Mouse (Mus musculus) thymus, adult 2 months (tissue): Measurements from ENCODE around the gene Stk10. TPM values are rescaled to one million over a fixed set of nuclear protein-coding genes. Genes with fewer than 3 reads are reported as not detected.
A peak's percentile ranks its signal among the peaks of the same experiment; 100 is the strongest.

Experiments used
- DNase-seq: peaks from one replicate; pipeline ENCODE4 v3.0.0; 2021
- H3K27ac ChIP-seq: fragments of 200-500 bp; 2 replicates; pipeline ENCODE4 v1.5.1; 2012; ENCODE audit warnings: low read length, control low read depth; ENCODE audit not compliant: control insufficient read depth, insufficient read depth
- H3K27me3 ChIP-seq: fragments of 200-500 bp; 2 replicates; pipeline ENCODE4 v1.6.1; 2012; ENCODE audit warnings: mild to moderate bottlenecking, low read length, moderate library complexity, mixed read lengths; ENCODE audit not compliant: control insufficient read depth, insufficient read depth
- H3K36me3 ChIP-seq: fragments of 200-500 bp; 2 replicates; pipeline ENCODE4 v1.6.1; 2012; ENCODE audit warnings: mild to moderate bottlenecking, low read length, moderate library complexity; ENCODE audit not compliant: control insufficient read depth, insufficient read depth
- H3K4me1 ChIP-seq: fragments of 200-500 bp; replicated peaks from 2 replicates; pipeline ENCODE4 v1.6.1; 2012; ENCODE audit warnings: low read length; ENCODE audit not compliant: control insufficient read depth, insufficient read depth
- H3K4me3 ChIP-seq: fragments of 200-500 bp; 2 replicates; pipeline ENCODE4 v1.5.1; 2012; ENCODE audit warnings: mild to moderate bottlenecking, low read length, control low read depth, moderate library complexity; ENCODE audit not compliant: control insufficient read depth, insufficient read depth
- CTCF ChIP-seq: fragments of 200-500 bp; IDR thresholded peaks from 2 replicates; pipeline ENCODE4 v1.5.1; 2012; ENCODE audit warnings: mild to moderate bottlenecking, control low read depth, low read length, moderate library complexity, borderline replicate concordance; ENCODE audit not compliant: control insufficient read depth, poor library complexity, insufficient read depth; ENCODE audit errors: extremely low read depth
- POLR2A ChIP-seq: fragments of 200-500 bp; IDR thresholded peaks from 2 replicates; pipeline ENCODE4 v1.6.1; 2012; ENCODE audit warnings: mild to moderate bottlenecking, low read length, control low read depth, moderate library complexity; ENCODE audit not compliant: control insufficient read depth, poor library complexity, insufficient read depth; ENCODE audit errors: extremely low read depth
- WGBS: fragments of 180-500 bp; shearing (Covaris S2); methylation state at CpG from one replicate; pipeline ENCODE4 v1.1.7; 2018; 5-methylcytosine and 5-hydroxymethylcytosine counted together
- polyA plus RNA-seq: library from polyadenylated mRNA; depleted of rRNA; stranded (reverse); fragments of >200 nt; gene quantifications from 2 replicates; pipeline ENCODE4 v1.2.3, GENCODE M21; 2012

Stk10 gene
- polyA plus RNA-seq, 1 experiment, result 50.3 TPM

DNA sequence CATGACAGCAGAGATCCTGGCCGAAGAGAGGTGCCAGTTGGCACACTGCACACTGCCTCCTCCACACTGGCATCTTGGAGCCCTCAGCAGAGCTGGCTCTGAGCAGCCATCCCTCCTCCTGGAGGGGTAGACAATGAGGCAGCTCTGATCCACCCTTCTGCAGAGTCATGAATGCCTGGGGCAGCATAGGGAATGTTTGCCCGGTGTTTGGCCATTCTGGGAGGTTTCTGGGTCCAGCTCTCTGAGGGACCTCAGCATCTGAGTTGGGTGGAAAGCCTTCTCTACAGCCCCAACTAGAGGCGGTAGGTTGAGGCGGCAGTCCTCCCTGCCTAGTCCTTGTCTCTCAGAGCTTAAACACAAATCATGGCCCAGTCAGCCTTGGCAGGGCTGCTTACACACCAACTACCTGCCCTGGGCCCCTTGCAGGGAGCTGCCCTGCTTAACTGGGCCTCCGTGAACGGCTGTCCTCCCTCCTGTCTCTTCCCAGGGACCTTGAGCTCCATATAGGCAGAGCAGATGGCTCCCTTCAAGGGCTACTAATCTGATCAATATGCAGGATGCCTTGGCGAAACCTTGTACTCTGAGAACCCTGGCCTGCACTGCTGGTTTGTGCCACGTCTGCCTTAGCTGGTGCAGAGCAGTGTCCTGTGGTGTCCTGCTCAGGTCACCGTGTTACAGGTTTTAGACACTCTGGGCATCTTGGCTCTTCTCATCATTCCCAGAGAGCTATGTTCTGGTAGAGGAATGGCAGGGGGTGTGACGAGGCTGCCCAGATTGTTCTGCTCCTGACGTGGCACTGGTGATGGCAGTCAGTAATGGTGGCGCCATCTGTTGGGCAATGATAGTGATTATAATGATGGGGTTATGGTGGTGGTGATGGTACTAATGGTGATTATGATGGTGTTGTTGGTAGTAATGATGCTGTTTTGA lies 59.1 kb downstream of the Stk10 start:
- Histone ChIP-seq H3K27ac (no peak overlapping the region), H3K4me1 (peaks cover 11% of the 10 kb centered on the region), H3K4me3 (no peak overlapping the region), H3K27me3 (no peaks in the 10 kb centered on the region), H3K36me3 (peaks cover 3% of the 10 kb centered on the region)
- TF ChIP-seq POLR2A (no peak), CTCF (0 out of 2 replicates have a peak, but pooled peaks have one; percentile 19)
- 93% methylated on average over 12 of the region's 12 CpGs for WGBS
- DNase-seq, result peak; percentile 48

DNA sequence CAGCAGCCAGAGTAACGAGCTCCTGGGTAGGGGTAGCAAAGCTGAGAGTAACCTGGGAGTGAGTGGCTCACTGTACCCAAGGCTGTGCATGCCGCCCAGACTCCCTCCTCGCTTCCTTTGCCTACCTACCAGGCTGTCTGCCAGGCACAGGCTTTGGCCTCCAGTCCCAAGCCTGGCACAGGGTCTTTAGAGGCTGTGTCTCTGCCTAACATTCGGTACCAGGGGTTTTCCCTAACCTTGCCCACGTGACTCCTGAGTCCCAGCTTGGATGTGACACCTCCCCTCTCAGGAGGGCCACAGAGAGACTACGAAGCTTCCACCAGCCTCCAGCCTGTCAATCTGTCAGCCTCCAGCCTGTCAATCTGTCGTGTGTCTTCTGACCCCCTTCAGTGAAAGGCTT lies 60.0 kb downstream of the Stk10 start:
- TF ChIP-seq CTCF, result no peak
- TF ChIP-seq POLR2A, result no peak
- H3K27me3 ChIP-seq, result no peaks in the 10 kb centered on the region
- no peak overlapping the region for H3K27ac ChIP-seq
- WGBS, result over 99% methylated on average over 7 of the region's 7 CpGs
- peaks cover 4% of the 10 kb centered on the region for H3K36me3 ChIP-seq
- peaks cover 3% of the 10 kb centered on the region for H3K4me1 ChIP-seq
- H3K4me3 ChIP-seq, result no peak overlapping the region
- no peak for DNase-seq

DNA sequence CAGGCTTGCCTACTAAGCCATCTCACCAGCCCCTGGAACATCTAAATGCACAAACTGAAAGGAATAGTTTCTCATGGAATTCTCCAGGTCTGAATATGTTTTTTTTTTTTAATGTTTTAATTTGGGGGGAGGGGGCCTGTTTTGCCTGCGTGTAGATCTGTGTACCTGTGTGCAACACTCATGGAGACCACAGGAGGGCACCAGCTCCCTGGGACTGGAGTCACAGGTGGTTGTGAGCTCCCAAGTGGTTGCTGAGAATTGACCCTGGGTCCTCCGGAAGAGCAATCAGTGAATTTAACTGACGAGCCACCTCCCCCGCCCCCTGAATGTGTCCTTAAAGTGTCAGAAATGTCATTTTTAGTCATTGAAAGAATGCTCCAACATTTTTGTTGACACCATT lies 61.0 kb downstream of the Stk10 start:
- H3K4me1 ChIP-seq, result no peaks in the 10 kb centered on the region
- no peak overlapping the region for H3K4me3 ChIP-seq
- no peaks in the 10 kb centered on the region for H3K27me3 ChIP-seq
- TF ChIP-seq CTCF (no peak), POLR2A (no peak)
- no peak for DNase-seq
- WGBS, result 99% methylated on average over 4 of the region's 4 CpGs
- no peak overlapping the region for H3K27ac ChIP-seq
- peaks cover 14% of the 10 kb centered on the region for H3K36me3 ChIP-seq

DNA sequence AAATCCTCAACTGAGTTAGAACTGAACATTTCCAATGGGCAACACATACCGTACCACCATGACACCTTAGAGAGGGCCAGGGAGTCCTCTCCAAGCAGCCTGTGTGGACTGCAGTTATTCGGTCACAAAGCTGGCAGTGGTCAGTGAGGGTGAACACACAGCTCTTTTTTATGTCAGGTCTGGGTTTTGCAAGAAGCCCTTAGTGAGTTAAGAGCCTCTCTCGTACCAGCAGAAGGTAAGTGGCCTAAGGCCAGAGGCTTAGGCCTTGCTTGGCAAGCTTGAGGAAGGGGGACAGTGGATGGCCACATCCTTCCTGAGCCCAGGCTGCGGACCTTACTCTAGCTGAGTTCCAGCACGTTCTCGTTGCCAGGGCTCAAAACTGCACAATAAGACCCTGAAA lies 67.3 kb downstream of the Stk10 start:
- peaks cover 34% of the 10 kb centered on the region for H3K36me3 ChIP-seq
- no peaks in the 10 kb centered on the region for H3K4me1 ChIP-seq
- H3K4me3 ChIP-seq, result no peak overlapping the region
- DNase-seq, result no peak
- H3K27ac ChIP-seq, result no peak overlapping the region
- no peaks in the 10 kb centered on the region for H3K27me3 ChIP-seq
- no peak for TF ChIP-seq CTCF
- no peak for TF ChIP-seq POLR2A
- 98% methylated on average over 6 of the region's 6 CpGs for WGBS

DNA sequence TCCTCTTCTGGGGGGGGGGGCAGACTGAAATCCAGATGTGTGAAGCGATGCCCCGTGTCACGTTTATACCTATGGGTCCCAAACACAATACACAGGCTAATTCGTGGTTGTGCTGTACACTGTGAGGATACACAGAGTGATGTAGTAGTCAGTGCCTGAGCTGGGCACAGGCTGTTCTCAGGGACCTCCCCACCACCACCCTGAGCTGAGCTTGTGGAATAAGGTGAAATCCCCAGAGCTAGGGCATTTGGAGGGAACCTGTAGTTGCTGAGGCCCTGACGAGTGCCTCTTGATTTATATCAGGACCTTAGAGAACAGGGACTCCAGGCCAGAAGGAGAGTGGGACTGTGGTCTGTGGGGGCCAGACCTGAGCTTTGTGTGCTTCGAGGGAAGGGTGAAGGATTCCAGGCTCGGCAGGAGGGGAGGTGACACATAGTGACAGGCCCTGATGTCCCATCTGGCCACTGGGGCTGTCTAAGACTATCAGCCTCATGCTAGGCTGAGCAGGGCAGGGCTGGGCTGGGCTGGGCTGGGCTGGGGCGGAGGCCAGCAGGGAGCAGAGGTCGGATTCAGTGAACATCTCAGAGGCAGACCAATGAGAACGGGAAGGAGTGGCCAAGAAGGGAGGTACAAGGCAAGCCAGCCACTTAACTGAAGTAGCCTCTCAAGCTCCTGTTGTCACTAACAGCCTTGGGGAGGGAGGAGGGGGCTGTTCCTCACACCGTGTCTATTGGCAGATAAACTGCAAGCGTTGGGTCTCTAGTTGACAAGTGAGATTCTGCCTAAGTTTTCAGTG lies 68.6 kb downstream of the Stk10 start:
- no peaks in the 10 kb centered on the region for H3K4me1 ChIP-seq
- peaks cover 38% of the 10 kb centered on the region for H3K36me3 ChIP-seq
- 93% methylated on average over 12 of the region's 12 CpGs for WGBS
- H3K27me3 ChIP-seq, result no peaks in the 10 kb centered on the region
- TF ChIP-seq CTCF (no peak), POLR2A (no peak)
- DNase-seq, result no peak
- H3K4me3 ChIP-seq, result no peak overlapping the region
- no peak overlapping the region for H3K27ac ChIP-seq

DNA sequence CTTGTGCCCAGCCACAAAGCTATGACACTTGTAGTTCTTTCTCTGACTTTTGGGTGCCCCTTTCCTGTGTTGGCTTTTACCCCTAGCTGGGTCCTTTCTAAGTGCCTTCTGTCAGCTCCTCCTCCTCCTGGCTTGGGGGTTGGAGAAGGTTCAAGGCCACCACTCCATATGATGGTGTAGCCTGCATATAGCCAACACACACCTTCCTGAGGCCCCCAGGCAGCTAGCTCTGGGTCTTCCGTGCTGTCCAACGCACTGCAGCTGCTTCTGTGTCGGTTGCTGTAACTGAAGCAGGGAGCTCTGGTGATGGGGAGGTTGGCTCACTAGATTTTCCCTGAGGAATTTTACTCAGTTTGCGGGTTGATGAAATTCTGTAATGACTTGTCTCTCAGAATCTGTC lies 71.6 kb downstream of the Stk10 start:
- 93% methylated on average over 4 of the region's 4 CpGs for WGBS
- TF ChIP-seq CTCF (no peak), POLR2A (no peak)
- peaks cover 27% of the 10 kb centered on the region for H3K36me3 ChIP-seq

More for the DNA sequence above, 71.6 kb downstream of the Stk10 start:
- DNase-seq, result no peak
- H3K27me3 ChIP-seq, result no peaks in the 10 kb centered on the region
- H3K27ac ChIP-seq, result no peak overlapping the region
- H3K4me1 ChIP-seq, result no peaks in the 10 kb centered on the region
- H3K4me3 ChIP-seq, result no peak overlapping the region
